12 mouse cellular contexts compared by ENCODE assay signal in genomic region chr10:107746717-107747116, GRCm38 (mm10). TPM values are rescaled to one million over a fixed set of nuclear protein-coding genes. Genes with fewer than 3 reads are reported as not detected.
DNase-seq lines count a peak whose midpoint lies in the region; ATAC-seq and TF ChIP-seq lines count a peak whose summit lies in the region.
"Had no signal": no experiment of that assay in that cellular context is flagged by ENCODE, and none has a peak within 500 bp of the region (broad histone marks: within the 10 kb centered on the region; RNA-seq: fewer than 3 reads in every experiment).

No protein-coding gene starts in this region.

- intact Hi-C loops in heart, postnatal 10 days (cut with DNase I): loop anchor here (2.0 to 5.0 kb wide), 2 partner anchors 304 to 814 kb away; no protein-coding TSS in a partner anchor

- H3K27me3 ChIP-seq in heart, embryonic 12.5 days (replicated peaks): no peaks in the 10 kb centered on the region
- H3K27me3 ChIP-seq in lung, postnatal 0 days (replicated peaks; ENCODE audit: insufficient read depth, low read length): no peaks in the 10 kb centered on the region
- no peaks in the 10 kb centered on the region for H3K27me3 ChIP-seq in hindbrain, embryonic 14.5 days (ENCODE audit: control insufficient read depth, insufficient read depth, low read length)
- H3K27me3 ChIP-seq in stomach, embryonic 14.5 days (ENCODE audit: control insufficient read depth, insufficient read depth, low read length): no peaks in the 10 kb centered on the region
- no peaks in the 10 kb centered on the region for H3K27me3 ChIP-seq in cerebellum, adult 2 months (ENCODE audit: control insufficient read depth, insufficient read depth, low read length)
- H3K27me3 ChIP-seq: forebrain, embryonic 12.5 days; megakaryocyte, embryonic 14.5 days had no signal

- H3K9me3 ChIP-seq in heart, embryonic 12.5 days (replicated peaks): no peaks in the 10 kb centered on the region
- H3K9me3 ChIP-seq in lung, postnatal 0 days (ENCODE audit: low read length): no peaks in the 10 kb centered on the region
- H3K9me3 ChIP-seq in hindbrain, embryonic 14.5 days (ENCODE audit: control insufficient read depth, low read length): no peaks in the 10 kb centered on the region
- H3K9me3 ChIP-seq in stomach, embryonic 14.5 days (ENCODE audit: control insufficient read depth, low read depth, low read length): no peaks in the 10 kb centered on the region
- H3K9me3 ChIP-seq: forebrain, embryonic 12.5 days; heart, embryonic 10.5 days; megakaryocyte, embryonic 14.5 days had no signal

- no peak for TF ChIP-seq EP300 in lung, postnatal 0 days (IDR thresholded peaks at IDR 0.05)

- H3K4me1 ChIP-seq in heart, embryonic 12.5 days (replicated peaks): no peaks in the 10 kb centered on the region
- no peaks in the 10 kb centered on the region for H3K4me1 ChIP-seq in lung, postnatal 0 days (ENCODE audit: insufficient read depth, low read depth, low read length)
- no peaks in the 10 kb centered on the region for H3K4me1 ChIP-seq in hindbrain, embryonic 14.5 days (replicated peaks; ENCODE audit: control insufficient read depth, insufficient read depth, low read length)
- no peaks in the 10 kb centered on the region for H3K4me1 ChIP-seq in stomach, embryonic 14.5 days (ENCODE audit: control insufficient read depth, insufficient read depth, low read length)
- no peaks in the 10 kb centered on the region for H3K4me1 ChIP-seq in cerebellum, adult 2 months (ENCODE audit: control insufficient read depth, insufficient read depth, low read length)
- H3K4me1 ChIP-seq: heart, embryonic 10.5 days; megakaryocyte, embryonic 14.5 days had no signal

- no peak for DNase-seq in heart, postnatal 10 days
- DNase-seq in lung, postnatal 0 days (ENCODE audit: low spot score): no peak
- no peak for DNase-seq in lung, postnatal 4 days
- no peak for DNase-seq in hindbrain, embryonic 14.5 days (ENCODE audit: low spot score)
- DNase-seq in frontal cortex, postnatal 36 days (ENCODE audit: low spot score in 2 of 2): no peak
- DNase-seq in cerebellum, adult 2 months: no peak

- no peak overlapping the region for H3K9ac ChIP-seq in heart, embryonic 12.5 days
- H3K9ac ChIP-seq in lung, postnatal 0 days (replicated peaks; ENCODE audit: low read depth): no peak overlapping the region
- H3K9ac ChIP-seq in hindbrain, embryonic 14.5 days: no peak overlapping the region
- no peak overlapping the region for H3K9ac ChIP-seq in stomach, embryonic 14.5 days (replicated peaks; ENCODE audit: low read depth, low read length)
- H3K9ac ChIP-seq: forebrain, embryonic 12.5 days had no signal

- no peaks in the 10 kb centered on the region for H3K36me3 ChIP-seq in heart, embryonic 12.5 days
- H3K36me3 ChIP-seq in lung, postnatal 0 days (ENCODE audit: insufficient read depth, low read length): no peaks in the 10 kb centered on the region
- H3K36me3 ChIP-seq in hindbrain, embryonic 14.5 days (replicated peaks; ENCODE audit: control insufficient read depth, insufficient read depth): no peaks in the 10 kb centered on the region
- H3K36me3 ChIP-seq in stomach, embryonic 14.5 days (ENCODE audit: control insufficient read depth, insufficient read depth, low read length): no peaks in the 10 kb centered on the region
- H3K36me3 ChIP-seq: forebrain, embryonic 12.5 days; heart, embryonic 10.5 days had no signal

- TF ChIP-seq CTCF in lung, postnatal 0 days (IDR thresholded peaks at IDR 0.05): no peak
- no peak for TF ChIP-seq CTCF in cerebellum, adult 2 months (IDR thresholded peaks at IDR 0.05; ENCODE audit: borderline replicate concordance, insufficient read depth, low read depth, low read length)

- 18% methylated on average over 9 of the region's 9 CpGs for WGBS in heart, embryonic 12.5 days
- 11% methylated on average over 9 of the region's 9 CpGs for WGBS in lung, postnatal 0 days
- WGBS in hindbrain, embryonic 14.5 days: 24% methylated on average over 9 of the region's 9 CpGs
- 8% methylated on average over 9 of the region's 9 CpGs for WGBS in stomach, embryonic 14.5 days
- WGBS in cerebellum, adult 2 months: 19% methylated on average over 9 of the region's 9 CpGs

- no peak for ATAC-seq in heart, embryonic 12.5 days (ENCODE audit: insufficient number of reproducible peaks, low FRiP score)
- ATAC-seq in lung, postnatal 0 days: no peak; the same call in 1 of the 2 replicates
- no peak for ATAC-seq in hindbrain, embryonic 14.5 days (ENCODE audit: low FRiP score)
- no peak for ATAC-seq in stomach, embryonic 14.5 days (ENCODE audit: insufficient number of reproducible peaks, insufficient read depth, low FRiP score, low read depth)
- ATAC-seq: CD4-positive, CD25-positive, alpha-beta regulatory T cell, adult 4 months had no signal

- peak overlapping the region; percentile 29 for H3K4me2 ChIP-seq in heart, embryonic 12.5 days
- H3K4me2 ChIP-seq in lung, postnatal 0 days (replicated peaks; ENCODE audit: low read depth, low read length): peak overlapping the region; percentile 23; the same call in 1 of the 2 replicates
- H3K4me2 ChIP-seq in hindbrain, embryonic 14.5 days (replicated peaks): peak overlapping the region; percentile 19; the same call in 1 of the 2 replicates
- peak overlapping the region; percentile 18; the same call in 1 of the 2 replicates for H3K4me2 ChIP-seq in stomach, embryonic 14.5 days (replicated peaks; ENCODE audit: low read depth, low read length)
- H3K4me2 ChIP-seq: forebrain, embryonic 12.5 days had no signal

- no peak overlapping the region for H3K4me3 ChIP-seq in heart, embryonic 12.5 days
- no peak overlapping the region for H3K4me3 ChIP-seq in lung, postnatal 0 days (ENCODE audit: low read depth, low read length)
- H3K4me3 ChIP-seq in hindbrain, embryonic 14.5 days (replicated peaks; ENCODE audit: low read length): no peak overlapping the region
- H3K4me3 ChIP-seq in stomach, embryonic 14.5 days (ENCODE audit: low read depth, low read length): no peak overlapping the region
- no peak overlapping the region for H3K4me3 ChIP-seq in cerebellum, adult 2 months (replicated peaks; ENCODE audit: insufficient read depth, low read depth, low read length)
- H3K4me3 ChIP-seq: forebrain, embryonic 12.5 days; heart, embryonic 10.5 days; megakaryocyte, embryonic 14.5 days had no signal

- H3K27ac ChIP-seq in heart, embryonic 12.5 days (ENCODE audit: poor library complexity, severe bottlenecking): no peak overlapping the region
- no peak overlapping the region for H3K27ac ChIP-seq in lung, postnatal 0 days (ENCODE audit: low read length)
- H3K27ac ChIP-seq in hindbrain, embryonic 14.5 days: no peak overlapping the region
- H3K27ac ChIP-seq in stomach, embryonic 14.5 days (ENCODE audit: low read length): no peak overlapping the region
- H3K27ac ChIP-seq in cerebellum, adult 2 months (ENCODE audit: insufficient read depth, low read length): no peak overlapping the region
- H3K27ac ChIP-seq: forebrain, embryonic 12.5 days; heart, embryonic 10.5 days had no signal

- TF ChIP-seq POLR2A in cerebellum, adult 2 months (IDR thresholded peaks at IDR 0.05; ENCODE audit: borderline replicate concordance, insufficient read depth, low read length): no peak

RNA-seq across cellular contexts. Expression of gene Ptprq, which starts 26.9 kb away (rescaled TPM):
- polyA plus RNA-seq in heart, embryonic 12.5 days (2016; fragmentation: Nextera tagmentation; extraction: Ambion mirVana): 0.11 TPM in 1 of 2 replicates, not detected in the other
- total RNA-seq in heart, postnatal 10 days (2021): under 1 TPM in 1 of 2 experiments, not detected in 1; 0.10 TPM
- 0.07 TPM in 2 replicates for polyA plus RNA-seq in lung, postnatal 0 days (2015; fragmentation: Nextera tagmentation; extraction: Ambion mirVana)
- polyA plus RNA-seq in hindbrain, embryonic 14.5 days (2014; fragmentation: Nextera tagmentation; extraction: Ambion mirVana): 0.14 and 0.24 TPM in 2 replicates
- 0.10 and 0.14 TPM in 2 replicates for polyA plus RNA-seq in stomach, embryonic 14.5 days (2014; fragmentation: Nextera tagmentation; extraction: Ambion mirVana)
- polyA plus RNA-seq in cerebellum, adult 2 months (2012; rRNA removed): 0.02 and 0.03 TPM in 2 replicates
- polyA plus RNA-seq: CD4-positive, CD25-positive, alpha-beta regulatory T cell, adult 4 months; forebrain, embryonic 12.5 days had no signal
